Mouse (Mus musculus) cortical plate, adult 2 months (tissue): ENCODE measurements at regions not wholly inside any gene's neighbourhood (a gene's known extent, or its start where the extent isn't known, plus 50 kb on each side); places are given as distances from the start of the nearest gene placed in this dataset.

Source experiments
- H3K27ac ChIP-seq: fragments of 200-500 bp; 2 replicates; pipeline ENCODE4 v1.5.1; 2012; ENCODE audit warnings: low read length, control low read depth, inconsistent platforms; ENCODE audit not compliant: insufficient read depth
- H3K4me1 ChIP-seq: fragments of 200-500 bp; 2 replicates; pipeline ENCODE4 v1.6.1; 2011; ENCODE audit warnings: low read length; ENCODE audit not compliant: control insufficient read depth, insufficient read depth
- H3K4me3 ChIP-seq: fragments of 200-500 bp; 2 replicates; pipeline ENCODE4 v1.5.1; 2011; ENCODE audit warnings: mild to moderate bottlenecking, low read length, control low read depth; ENCODE audit not compliant: insufficient read depth
- CTCF ChIP-seq: fragments of 200-500 bp; IDR thresholded peaks from 2 replicates; pipeline ENCODE4 v1.5.1; 2011; ENCODE audit warnings: mild to moderate bottlenecking, control low read depth, low read length; ENCODE audit not compliant: insufficient read depth; ENCODE audit errors: extremely low read depth
- POLR2A ChIP-seq: fragments of 200-500 bp; IDR thresholded peaks from 2 replicates; pipeline ENCODE4 v1.6.1; 2011; ENCODE audit warnings: mild to moderate bottlenecking, low read length, control low read depth; ENCODE audit not compliant: insufficient read depth; ENCODE audit errors: extremely low read depth

GRCm38 (mm10) chr1:42474197-42474596 is 221.4 kb upstream of the Pou3f3 start:
- Histone ChIP-seq H3K4me1 (no peaks in the 10 kb centered on the region), H3K4me3 (no peak overlapping the region), H3K27ac (no peak overlapping the region)
- TF ChIP-seq CTCF = no peak
- no peak for TF ChIP-seq POLR2A

- Histone ChIP-seq H3K4me3 (no peak overlapping the region), H3K4me1 (no peaks in the 10 kb centered on the region), H3K27ac (no peak overlapping the region)
- TF ChIP-seq CTCF (no peak), POLR2A (no peak)
Measured at GRCm38 (mm10) chr1:42474831-42475230, 220.7 kb upstream of the Pou3f3 start.

- no peak overlapping the region for H3K4me3 ChIP-seq
- H3K4me1 ChIP-seq = no peaks in the 10 kb centered on the region
- TF ChIP-seq POLR2A (no peak), CTCF (no peak)
- no peak overlapping the region for H3K27ac ChIP-seq
Measured at GRCm38 (mm10) chr1:42475629-42476028, 219.9 kb upstream of the Pou3f3 start.

- H3K4me1 ChIP-seq = no peaks in the 10 kb centered on the region
- H3K4me3 ChIP-seq = no peak overlapping the region
- no peak for TF ChIP-seq POLR2A
- TF ChIP-seq CTCF = no peak
- peak overlapping the region; percentile 56; the same call in 1 of the 2 replicates for H3K27ac ChIP-seq
Measured at GRCm38 (mm10) chr1:42480348-42480920, 215.1 kb upstream of the Pou3f3 start.

- Histone ChIP-seq H3K4me1 (0 out of 2 replicates have a peak, but pooled peaks cover 1% of the 10 kb centered on the region), H3K4me3 (no peak overlapping the region), H3K27ac (no peak overlapping the region)
- TF ChIP-seq POLR2A (no peak), CTCF (no peak)
Measured at GRCm38 (mm10) chr1:42489563-42489962, 206.0 kb upstream of the Pou3f3 start.

- Histone ChIP-seq H3K27ac (no peak overlapping the region), H3K4me1 (0 out of 2 replicates have a peak, but pooled peaks cover 1% of the 10 kb centered on the region), H3K4me3 (peak overlapping the region; percentile 17)
- TF ChIP-seq POLR2A (no peak), CTCF (no peak)
Measured at GRCm38 (mm10) chr1:42490856-42491643, 204.5 kb upstream of the Pou3f3 start.

GRCm38 (mm10) chr1:42491644-42492277 is 203.8 kb upstream of the Pou3f3 start:
- H3K4me3 ChIP-seq = peak overlapping the region; percentile 17
- 0 out of 2 replicates have a peak, but pooled peaks cover 1% of the 10 kb centered on the region for H3K4me1 ChIP-seq
- no peak for TF ChIP-seq POLR2A
- TF ChIP-seq CTCF = no peak
- H3K27ac ChIP-seq = no peak overlapping the region

- Histone ChIP-seq H3K27ac (no peak overlapping the region), H3K4me3 (no peak overlapping the region), H3K4me1 (no peaks in the 10 kb centered on the region)
- TF ChIP-seq CTCF = no peak
- no peak for TF ChIP-seq POLR2A
Measured at GRCm38 (mm10) chr1:42496022-42496421, 199.5 kb upstream of the Pou3f3 start.

- Histone ChIP-seq H3K27ac (no peak overlapping the region), H3K4me1 (no peaks in the 10 kb centered on the region), H3K4me3 (no peak overlapping the region)
- TF ChIP-seq CTCF = no peak
- no peak for TF ChIP-seq POLR2A
Measured at GRCm38 (mm10) chr1:42496433-42496832, 199.1 kb upstream of the Pou3f3 start.
